Mouse (Mus musculus) right cerebral cortex, postnatal 25 days (tissue): ENCODE results near the gene Fpr2.
"Not testable (repeated sequence)": the region's sequence is repeated elsewhere in the genome, so short reads cannot be mapped to it uniquely, and the experiment has no call there.

Source experiments
- DNase-seq: peaks from one replicate; pipeline ENCODE4 v3.0.0; 2022

The Fpr2 gene

DNA sequence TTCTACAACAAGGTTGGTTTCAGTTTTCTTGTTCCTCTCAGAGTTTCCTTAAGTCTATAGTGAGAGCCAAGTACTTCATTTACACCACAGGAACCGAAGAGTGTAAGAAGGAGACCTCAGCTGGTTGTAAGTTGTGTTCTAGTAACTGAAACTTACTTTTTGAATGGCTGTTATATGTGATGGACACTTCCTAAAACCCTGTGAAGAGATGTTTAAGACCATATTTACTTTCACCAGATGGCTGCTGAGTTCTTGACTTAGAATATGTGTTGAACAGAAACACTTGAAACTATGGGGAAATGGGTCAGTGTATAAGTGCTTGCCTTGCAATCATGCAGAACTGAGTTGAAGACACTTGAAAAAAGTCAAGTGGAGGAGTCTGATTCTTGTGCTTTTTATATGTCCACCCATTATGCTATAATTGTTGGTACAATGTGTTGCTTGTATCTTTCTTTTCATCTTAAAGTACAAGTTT lies at the start of gene Fpr2, which contains the start of gene Fpr3:
Fpr2 (plus strand) TSS at position 51 of the 475 bp plus-strand sequence.
Fpr3 (plus strand) TSS at position 79 of the 475 bp plus-strand sequence.
- DNase-seq = no peak

DNA sequence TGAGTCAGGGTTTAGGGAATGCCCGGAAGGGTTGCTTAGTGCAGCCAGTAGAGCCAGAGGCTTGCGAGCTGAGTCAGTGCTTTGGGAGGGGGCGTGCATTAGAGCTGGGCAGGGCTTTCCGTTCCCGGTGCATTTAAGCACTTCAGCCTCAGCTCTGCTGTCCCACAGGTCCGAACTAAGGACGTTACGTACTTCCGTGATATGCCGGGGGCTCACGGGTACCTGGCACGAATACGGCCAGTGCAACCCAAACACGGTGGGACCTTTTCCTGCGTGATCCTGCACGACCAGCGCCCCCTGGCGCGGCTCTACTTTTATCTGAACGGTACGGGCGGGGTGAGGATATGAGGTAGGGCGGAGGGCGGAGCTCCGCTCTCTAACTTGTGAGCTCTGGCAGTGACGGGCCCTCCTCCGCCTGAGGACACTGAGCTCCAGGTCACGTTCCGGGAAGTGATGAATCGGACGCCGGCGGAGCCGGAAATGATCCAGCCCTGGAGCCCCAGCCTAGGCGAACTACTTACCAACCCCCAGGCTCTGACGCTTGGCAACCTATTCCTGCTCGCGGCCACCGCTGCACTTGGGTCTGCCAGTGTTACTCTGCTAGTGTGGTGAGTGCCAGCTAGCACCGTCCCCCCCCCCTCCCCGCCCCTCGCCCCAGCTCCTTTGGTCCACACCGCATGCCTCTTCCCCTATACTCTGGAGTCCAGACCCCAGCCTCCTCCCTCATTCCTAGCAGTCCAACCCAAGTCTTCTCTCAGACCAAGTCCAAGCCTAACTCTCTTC lies 49.5 kb upstream of the Fpr2 start:
- peak; percentile 93 for DNase-seq

DNA sequence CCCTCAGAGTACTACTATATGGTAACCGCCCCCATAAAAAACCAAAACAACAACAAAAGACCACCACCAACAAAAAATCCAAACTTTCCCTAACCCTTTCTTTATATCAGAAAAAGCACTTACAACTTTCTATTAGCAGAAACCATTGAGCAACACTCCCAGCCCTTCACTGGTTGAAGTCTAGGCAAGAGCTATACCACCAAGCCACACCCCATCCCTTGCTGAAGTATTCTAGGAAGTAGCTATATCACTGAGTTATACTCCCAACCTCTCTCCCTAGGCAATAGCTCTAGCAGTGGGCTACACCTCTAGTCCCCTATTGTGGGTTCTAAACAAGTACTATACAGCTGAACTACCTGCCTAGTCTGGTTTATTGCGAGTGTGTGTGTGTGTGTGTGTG lies 48.3 kb upstream of the Fpr2 start:
- DNase-seq = no peak

DNA sequence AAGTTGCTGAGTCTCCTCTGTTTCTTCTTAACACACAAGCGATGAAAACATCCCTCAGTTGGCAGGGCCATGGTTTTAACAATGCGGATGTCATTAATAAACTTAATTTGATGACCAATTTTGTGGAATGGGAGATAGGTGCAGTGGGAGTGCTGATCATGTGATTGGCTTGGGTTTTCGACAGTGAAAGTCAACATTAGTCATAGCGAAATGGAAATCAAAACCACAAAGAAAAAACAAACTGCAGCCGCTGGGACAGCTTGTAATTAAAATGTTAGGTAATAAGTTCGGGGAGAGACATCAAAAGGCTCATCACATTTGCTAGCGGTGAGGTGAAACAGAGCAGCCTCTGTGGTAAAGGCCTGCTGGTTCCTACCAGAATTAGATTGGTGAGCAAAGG lies 46.8 kb upstream of the Fpr2 start:
- no peak for DNase-seq

DNA sequence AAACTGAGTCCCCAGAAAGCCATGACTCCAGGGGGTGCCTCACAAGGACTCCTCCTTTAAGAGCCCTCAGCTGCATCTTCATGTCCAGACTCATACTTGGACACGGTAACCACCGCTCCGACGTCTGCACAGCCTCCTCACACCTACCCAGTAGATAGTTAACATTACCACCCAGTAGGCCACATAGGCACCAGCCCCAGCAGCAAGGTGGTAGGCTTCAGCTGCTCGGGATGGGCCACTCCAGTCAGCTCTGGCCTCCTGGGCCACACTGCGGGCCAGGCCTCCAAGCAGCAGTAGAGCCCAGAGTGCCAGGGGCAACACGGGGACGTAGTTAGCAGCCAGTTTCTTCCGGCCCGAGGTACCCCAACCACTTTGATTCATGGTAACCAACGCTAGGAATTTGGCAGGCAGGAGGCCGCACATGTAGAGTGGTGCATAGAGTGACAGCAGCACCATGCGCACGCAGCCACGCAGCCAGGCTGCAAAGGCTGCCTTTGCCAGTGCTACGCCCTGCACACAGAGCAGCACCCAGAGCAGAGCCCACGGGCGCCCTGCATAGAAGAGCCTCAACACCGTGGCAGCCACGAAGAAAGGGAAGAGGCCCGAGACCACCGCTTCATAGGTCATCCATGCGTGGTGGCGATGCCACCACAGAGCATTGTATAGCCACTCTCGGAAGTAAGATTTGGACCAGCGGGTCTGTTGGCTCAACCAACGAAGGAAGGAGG lies 43.9 kb upstream of the Fpr2 start:
- no peak for DNase-seq

DNA sequence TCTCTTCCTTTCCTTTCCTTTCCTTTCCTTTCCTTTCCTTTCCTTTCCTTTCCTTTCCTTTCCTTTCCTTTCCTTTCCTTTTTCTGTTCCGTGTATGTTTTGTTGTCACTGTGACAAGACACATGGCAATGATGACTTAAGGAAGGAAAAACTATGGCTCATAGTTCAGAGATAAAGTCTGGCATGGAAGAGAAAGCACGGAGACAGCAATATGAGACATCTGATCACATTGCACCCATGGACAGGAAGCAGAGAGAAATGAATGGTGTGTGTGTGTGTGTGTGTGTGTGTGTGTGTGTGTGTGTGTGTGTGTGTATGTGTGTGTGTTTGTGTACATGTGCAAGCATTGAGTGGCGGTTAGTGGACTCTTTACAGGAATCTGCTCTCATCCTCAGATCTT lies 43.0 kb upstream of the Fpr2 start:
- DNase-seq = not testable (repeated sequence)

DNA sequence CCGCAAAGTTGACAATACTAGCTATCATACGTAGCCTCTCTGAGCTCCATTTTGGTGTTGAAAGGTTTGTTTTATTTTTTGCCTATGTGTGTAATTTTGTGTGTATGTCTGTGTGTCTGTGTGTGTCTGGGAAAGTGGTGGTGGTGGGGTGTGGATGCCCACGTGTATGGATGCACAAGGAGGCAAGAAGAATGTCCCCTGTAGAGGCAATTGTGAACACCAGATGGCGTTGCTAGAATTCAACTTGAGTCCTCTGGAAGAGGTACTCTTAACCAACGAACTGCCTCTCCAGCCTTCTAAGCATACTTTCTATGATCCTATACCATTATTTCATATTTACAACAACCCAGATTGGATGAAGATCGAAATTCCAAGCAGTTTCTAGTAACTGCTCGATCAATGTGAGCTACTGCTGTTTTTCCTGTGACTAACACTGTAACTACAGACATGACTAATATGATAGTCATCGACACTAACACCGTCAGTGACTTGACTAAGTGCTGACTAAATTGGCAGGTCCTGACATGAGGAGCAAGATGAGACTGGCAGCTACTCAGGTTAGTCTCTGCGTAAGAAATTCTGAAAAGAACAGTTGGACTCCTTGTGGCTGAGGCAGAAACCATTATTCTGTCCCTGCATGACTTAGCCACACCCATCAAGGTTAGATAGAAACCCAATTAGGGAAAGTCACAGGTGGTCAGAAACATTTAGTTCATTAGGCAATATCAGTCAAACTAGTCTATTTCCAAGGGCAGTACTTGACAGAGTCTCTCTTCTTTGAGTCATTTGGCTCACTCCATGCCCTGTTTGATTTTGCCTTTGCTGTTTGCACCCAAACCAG lies 42.2 kb upstream of the Fpr2 start:
- no peak for DNase-seq

DNA sequence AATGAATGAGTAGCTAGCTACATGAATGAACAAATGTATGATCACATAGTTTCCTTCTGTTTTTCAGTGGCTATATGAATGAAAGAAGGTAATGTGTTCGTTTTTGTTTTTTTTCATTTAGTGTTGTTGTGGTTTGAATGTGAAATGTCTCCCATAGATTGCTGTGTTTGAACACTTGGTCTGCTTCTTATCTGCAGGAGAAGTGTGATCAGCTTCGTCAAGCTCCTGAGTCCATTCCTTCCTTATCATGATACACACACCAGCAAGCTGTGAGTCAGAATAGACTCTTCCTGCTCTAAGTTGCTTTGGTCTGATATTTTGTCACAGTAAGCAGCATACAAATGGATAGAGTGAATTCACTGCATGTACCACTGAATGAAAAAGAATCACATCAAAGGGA lies 38.6 kb upstream of the Fpr2 start:
- DNase-seq = no peak

DNA sequence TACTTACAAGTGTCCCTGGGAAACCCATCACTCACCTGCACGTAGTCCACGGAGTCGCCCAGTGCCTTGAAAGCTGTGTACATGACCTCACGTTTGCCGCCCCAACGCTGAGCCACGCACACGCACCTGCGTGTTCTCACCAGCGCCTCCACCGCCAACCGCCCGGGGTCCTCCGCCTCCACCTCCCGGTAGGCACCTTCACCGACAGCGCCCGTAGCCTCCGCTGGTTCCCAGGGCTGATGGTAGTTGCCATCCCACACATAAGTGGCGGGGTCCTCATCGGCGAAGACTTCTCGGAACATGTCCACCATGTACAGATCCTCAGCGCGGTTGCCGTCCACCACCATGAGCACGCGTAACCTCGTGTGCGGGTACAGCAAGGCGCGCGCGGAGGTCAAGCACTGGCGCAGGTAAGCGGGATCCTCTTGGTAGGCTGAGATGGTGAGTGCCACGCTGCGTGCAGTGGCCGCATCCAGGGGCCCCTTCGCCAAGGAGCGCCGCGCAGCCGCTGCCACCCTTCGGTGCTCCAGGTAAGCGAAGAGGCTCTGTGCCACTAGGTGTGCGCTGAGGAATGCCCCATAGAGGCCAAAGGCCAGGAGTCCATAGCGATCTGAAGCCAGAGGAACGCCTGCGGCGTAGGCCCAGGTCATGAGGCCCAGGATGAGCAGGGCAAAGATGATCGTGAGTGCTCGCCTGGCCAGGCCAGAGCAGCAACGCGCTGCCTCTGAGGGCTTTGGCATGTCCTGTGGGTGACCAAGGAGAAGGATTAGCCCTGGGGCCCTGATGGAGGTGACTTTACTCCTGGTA lies 37.5 kb upstream of the Fpr2 start:
- DNase-seq = no peak

DNA sequence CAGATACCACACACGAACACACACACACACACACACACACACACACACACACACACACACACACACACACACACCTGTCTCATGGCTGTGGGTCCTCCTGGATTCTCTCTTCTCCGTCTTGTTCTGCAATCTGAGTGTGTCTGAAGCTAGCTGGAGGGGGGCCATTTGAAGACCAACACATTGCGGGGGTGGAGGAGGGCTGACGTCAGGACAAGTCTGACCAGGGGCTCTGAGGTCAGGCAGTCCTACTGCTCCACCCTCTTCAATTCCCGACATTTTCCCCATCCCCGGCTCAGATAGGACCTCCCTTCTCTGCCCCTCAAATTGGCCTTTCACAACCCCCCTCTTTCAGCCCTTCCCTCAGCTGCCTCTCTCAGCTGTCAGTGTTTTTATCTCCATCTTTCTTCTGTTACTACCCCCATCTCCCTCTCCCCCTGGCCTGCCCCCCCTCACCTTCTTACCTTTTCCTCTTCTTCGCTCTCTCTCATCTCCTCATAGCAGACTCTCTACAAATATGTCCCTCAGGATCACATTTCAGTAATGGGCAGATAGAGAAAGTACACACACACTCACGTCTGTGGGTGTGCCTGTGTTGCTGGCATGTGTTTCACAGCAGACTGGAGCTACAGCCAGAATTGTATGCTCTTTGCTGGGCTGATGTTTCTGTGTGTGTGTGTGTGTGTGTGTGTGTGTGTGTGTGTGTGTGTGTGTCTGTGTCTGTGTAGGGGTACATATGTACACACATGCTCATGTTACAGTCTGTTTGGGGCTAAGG lies 32.4 kb upstream of the Fpr2 start, which contains the start of gene Has1:
Has1 (minus strand) TSS at position 142 of the 775 bp plus-strand sequence.
- DNase-seq = no peak

DNA sequence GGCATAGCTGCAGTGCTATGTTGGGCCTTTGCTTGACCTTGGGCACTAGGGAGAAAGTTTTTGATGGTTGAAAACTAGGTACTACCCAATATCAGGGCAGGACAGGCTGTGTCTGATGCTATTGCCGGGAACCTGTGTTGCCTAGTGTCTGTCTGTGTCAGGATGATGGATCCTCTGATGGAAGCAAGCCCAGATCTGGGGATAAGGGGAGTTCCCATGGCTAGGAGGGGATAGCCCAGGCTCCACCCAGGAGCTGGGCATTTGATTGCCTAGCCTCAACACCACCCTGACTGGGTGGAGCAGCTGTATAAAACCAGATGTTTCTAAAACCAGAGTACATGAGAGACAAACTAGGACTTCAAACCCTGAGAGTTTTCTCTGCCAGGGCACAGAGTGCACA lies 31.0 kb upstream of the Fpr2 start:
- DNase-seq = no peak

DNA sequence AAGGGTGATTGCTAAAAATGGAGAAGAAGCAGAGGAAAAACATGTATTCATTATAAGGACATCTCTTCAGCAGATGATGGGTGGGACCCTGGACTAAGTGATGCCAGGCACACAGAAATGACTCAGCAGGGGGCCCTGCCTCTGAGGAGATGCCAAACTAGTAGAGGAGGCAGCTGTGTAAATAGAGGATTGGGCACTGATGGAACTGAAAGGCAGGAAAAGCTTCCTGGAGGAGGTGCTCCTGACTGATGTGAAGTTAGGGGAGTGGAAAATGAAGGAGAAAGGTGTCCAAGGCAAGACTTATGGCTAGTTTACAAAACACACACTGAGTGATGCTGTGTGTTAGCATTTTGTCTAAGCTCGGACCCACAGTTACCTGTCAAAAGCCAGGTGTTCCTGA lies 30.2 kb upstream of the Fpr2 start:
- DNase-seq = no peak

DNA sequence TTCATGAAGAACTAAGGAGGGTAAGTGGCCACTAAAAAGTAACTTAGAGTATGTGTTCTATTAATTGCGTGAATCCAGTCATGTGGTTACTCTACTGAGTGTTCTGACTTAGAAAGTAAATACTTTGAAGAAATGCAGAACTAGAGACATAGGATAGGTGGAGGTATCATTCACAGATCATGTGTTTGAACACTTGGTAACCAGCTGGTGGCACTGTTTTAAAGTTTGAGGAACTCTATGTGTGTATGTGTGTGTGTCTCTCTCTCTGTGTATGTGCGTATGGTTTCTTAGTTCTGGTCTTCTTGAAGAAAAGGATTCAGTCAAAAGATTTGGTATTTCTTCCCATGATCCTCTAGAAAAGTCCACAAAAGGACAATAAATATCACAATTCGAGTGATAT lies 27.5 kb upstream of the Fpr2 start:
- DNase-seq = no peak

DNA sequence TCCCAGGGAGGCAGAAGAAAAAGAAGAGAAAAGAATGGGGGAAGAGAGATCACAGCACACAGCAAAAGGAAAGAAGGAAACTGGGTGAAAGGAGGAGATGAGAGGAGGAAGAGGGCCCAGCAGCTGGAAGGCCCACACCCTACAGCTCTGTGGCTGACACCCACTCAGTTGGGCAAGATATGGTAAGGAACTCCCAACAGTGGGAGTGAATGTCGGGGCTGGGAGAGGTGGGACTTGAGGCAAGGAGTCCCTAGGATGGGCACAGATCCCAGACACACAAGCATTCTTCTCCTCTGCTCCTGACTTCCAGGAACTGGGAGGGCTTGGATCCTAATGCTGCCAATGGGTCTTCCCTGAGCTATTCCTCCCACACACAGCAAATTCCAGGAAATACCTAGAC lies 25.3 kb upstream of the Fpr2 start:
- DNase-seq = no peak

DNA sequence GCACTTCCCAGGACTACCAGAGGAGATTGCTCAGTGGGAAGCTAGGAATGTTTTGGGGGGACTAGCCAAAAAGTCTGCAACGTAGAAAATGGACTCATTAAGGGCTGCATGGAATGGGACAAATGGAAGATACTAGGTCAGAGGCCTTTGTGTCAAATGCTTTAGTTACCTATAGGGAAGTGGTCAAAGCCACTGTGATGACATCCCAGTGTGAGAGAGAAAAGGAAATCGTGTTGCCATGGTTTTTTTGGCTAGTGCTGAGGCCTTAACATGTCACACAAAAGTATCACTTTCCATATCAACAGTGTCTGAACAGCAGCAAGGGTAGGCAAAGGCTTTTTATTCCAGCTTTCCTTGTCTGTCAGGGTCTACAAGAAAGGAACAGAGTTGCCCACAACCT lies 22.5 kb upstream of the Fpr2 start:
- no peak for DNase-seq

DNA sequence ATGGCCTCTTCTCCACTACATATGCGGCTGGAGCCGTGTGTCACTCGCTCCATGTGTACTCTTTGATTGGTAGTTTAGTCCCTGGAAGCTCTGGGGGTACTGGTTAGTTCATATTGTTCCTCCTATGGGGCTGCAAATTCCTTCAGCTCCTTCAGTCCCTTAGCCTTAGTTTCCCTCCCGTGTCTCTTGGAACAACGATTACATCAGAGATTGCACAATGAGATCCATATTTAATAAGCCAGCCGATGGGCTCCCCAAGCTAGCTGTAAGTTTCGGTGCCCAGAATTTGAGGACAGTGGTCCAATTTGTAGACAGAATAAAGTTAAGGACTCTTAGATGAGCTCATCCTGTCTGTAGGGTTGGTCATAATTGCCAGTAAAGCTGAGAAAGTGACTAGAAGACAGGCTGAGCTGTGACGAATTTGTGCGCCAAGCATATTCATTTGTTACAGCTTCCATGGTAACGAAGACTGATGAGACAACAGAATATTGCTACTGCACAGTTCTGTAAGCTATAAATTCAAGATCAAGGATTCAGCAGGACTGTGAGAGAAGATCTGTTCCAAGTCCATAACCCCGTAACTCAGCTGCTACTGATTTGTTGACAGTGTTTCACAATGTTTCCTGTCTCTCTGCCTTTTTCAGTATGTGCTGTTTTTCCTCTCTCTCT lies 20.7 kb upstream of the Fpr2 start:
- no peak for DNase-seq

DNA sequence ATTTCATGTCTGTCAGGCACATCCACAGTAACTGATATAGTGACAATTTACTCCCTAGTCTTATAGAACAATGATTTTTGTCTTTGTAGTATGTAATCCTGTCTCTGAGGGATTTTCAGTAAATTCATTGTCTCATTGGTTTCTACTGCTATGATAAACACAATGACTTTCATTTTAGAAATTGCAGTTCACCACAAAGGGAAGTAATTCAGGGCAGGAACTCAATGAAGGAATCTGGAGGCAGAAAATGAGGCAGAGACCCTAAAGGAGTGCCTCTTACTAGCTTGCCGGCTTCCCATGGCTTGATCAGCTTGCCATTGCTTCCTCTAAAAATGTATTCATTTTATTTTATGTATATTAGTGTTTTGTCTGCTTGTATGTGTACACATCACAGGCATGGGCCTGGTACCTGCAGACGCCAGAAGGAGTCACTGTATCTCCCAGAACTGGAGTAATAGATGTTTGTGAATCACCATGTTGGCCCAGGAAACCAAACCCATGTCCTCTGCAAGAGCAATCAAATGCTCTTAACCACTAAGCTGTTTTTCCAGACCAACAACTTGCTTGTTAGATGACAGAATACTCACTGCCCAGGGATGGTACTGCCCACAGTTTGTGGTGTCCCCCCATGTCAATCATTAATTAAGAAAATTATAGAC lies 16.6 kb upstream of the Fpr2 start:
- no peak for DNase-seq

DNA sequence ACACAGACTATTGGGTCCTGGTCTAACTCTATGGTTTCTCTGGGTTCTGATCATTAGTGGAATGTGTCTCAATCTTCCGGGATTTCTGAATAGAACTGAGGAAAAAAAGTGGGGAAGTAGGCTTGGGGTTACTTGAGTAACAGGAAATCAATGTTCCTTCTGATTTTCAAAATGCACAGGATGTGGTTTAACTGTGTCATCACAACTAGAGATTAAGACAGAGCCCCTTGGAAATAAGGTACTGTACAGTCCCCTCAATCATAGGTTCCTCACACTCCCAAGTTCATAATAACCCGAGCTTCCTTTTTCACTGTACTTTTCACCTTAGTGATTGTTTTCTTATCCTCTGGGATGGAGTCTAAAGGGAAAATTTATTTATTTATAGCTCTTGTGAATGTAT lies 15.9 kb upstream of the Fpr2 start:
- no peak for DNase-seq

DNA sequence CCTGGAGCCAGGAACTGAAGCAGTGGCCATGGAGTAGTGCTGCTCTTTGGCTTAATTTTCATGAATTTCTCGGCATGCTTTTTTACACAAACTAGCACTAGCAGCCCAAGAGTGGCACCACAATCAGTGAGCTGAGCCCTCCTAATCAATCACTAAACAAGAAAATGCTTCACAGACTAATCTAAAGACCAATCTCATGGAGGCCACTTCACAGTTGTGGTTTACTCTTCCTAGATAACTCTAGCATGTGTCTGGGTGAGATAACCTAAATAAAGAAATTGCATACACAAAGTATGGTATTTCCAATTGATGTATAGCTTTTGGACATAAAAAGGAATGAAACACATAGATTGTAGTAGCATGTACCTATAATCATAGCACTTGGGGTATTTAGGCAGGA lies 8.3 kb upstream of the Fpr2 start:
- DNase-seq = no peak

DNA sequence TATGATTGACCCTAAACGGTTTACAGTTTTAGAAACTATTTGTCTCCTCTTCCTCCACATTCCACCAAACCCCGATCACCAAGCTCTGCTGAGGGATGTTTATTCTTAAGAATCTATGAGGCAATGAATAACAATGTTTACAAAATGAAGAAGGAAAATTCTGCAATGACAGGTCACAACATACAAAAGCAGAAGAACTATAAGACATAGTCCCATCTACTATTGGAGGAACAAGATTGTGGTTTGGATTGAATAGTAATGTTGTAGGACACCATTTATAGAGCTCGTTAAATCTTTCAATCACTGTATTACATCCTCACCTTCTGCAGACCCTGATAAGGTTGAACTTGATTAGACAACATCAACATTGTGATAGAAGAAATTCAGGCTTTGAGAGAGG lies 5.0 kb upstream of the Fpr2 start:
- no peak for DNase-seq

DNA sequence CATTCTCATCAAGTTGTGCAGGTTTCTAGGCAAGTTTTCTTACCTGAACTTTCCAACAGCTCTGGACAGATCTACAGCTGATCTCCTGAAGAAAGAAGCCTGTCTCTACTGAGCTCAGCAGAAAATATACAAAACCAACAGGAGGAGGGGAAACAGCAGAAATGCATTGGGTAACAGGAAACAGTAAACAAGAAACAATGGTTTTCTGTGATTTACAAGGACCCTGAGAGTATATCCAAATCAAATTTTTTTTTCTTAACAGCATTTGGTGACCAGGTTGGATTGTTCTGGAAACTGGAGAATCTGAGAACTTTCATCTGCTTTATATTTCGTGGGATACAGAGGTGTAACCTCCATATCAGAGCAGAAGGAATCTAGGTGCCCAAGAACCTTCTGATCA lies 3.8 kb upstream of the Fpr2 start, which contains the start of gene Fpr1:
Fpr1 (minus strand) TSS at position 101 of the 400 bp plus-strand sequence.
- no peak for DNase-seq
